Mouse (Mus musculus) G1E-ER4 (cell line): Measurements from ENCODE around the gene Mepce. TPM values are rescaled to one million over a fixed set of nuclear protein-coding genes. Genes with fewer than 3 reads are reported as not detected.

Experiments
- GATA1 ChIP-seq: IDR thresholded peaks from one replicate; pipeline ENCODE4 v1.8.0; 2012; ENCODE audit warnings: low read length, inconsistent platforms
- polyA plus RNA-seq: library from polyadenylated mRNA; stranded (reverse); fragments of >175 nt; gene quantifications from 2 replicates; pipeline ENCODE4 v1.2.3, GENCODE M21; 2012

Mepce gene
- polyA plus RNA-seq, 1 experiment = 190 TPM

GRCm38 (mm10) chr5:137806158-137806557 is 18.7 kb upstream of the Mepce start:
- no peak for TF ChIP-seq GATA1

- TF ChIP-seq GATA1 = no peak
These were observed 13.5 kb upstream of the Mepce start for GRCm38 (mm10) chr5:137800917-137801316.

- TF ChIP-seq GATA1 = no peak
These were observed 9.2 kb upstream of the Mepce start for GRCm38 (mm10) chr5:137796606-137797005.

DNA sequence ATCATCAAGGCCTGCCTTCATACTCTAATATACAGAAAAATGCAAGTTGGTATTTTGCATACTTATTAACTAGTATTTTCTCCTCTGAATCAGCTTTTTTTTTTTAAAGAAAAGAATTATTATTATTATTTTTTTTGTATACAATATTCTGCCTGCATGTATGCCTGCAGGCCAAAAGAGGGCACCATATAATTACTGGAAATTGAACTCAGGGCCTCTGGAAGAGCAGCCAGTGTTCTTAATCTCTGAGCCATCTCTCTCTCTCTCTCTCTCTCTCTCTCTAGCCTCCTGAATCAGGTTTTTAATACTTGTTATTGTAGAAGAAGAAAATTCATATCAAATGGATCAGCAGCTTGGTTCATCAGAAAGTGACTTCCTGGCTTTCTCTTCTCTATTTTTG is 4.1 kb upstream of the Mepce start:
- TF ChIP-seq GATA1 = no peak

DNA sequence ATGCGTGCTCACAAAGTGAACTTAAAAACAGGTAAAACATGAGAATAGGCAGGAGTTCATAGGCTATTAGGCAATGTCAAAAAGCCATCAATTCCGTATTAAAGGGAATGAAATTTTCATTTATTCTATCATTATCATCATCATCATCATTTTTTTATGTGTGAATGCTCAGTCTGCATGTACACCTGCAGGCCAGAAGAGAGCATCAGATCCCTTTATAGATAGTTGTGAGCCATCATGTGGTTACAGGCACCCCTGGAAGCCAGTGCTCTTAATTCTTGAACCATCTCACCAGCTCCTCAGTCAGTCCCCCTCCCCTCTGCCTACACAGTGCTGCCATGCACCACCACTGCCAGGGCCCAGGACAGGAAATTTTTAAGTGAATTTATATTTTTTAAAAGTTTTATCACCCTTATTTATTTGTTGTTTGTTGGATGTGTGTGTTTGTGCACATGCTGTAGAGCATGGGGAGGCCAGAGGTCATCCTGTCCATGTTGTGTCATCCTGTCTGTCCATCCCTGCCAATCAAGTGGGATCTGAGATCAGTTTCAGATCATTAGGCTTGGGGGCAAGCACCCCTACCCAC is 1.6 kb upstream of the Mepce start:
- no peak for TF ChIP-seq GATA1

DNA sequence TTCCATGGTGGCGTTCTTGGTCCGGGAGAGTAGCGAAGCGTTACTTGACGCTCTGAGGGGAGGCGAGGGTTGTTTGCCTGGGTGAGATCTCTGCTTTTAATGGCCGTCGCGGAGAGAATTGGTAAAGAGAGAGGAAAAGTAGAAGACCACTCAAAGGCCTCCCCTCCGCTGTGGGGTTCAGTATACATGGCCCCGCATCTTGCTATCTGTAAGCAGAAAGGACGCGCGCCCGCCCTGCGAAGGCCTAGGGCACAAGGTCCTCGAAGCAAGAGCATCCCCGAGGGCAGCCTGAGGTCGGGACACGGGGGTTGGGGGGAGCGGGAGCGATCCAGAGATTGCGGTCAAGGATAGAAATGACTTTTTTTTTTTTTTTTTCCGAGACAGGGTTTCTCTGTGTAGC is 716 bp upstream of the Mepce start:
- no peak for TF ChIP-seq GATA1

GRCm38 (mm10) chr5:137786109-137786942 is 1.1 kb downstream of the Mepce start:
- TF ChIP-seq GATA1 = no peak

- no peak for TF ChIP-seq GATA1
These were observed 2.1 kb downstream of the Mepce start for GRCm38 (mm10) chr5:137785164-137786031.

- no peak for TF ChIP-seq GATA1
These were observed 2.9 kb downstream of the Mepce start for GRCm38 (mm10) chr5:137784546-137784945.

DNA sequence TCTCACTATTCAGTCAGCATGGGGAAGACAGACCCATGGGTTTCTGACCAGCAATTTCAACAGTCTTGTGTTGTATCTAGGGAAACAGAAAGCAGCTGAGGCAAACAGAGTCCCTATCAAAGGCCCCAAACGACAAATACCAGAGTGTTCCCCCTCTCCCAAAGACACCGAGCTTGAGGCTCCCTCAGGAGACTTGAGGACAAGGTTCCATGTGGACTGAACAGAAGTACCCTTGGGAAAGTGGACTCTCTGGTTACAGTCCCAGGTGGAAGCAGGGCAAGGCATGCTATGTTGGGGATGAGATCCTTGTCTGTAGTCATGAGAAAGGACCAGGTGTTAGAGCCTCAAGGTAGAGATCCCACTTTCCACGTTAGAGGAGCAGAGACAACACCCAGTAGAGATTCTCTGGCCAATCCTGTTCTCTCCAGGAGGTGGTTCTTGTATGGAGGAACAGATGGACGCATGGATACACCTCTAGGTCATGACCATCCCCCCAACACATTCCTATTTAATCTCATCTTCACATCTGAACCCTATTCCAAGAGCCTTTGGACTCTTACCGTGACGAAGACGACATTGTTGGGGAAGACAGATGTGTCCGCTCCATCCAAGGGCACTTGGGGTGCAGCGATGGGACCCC is 3.4 kb downstream of the Mepce start:
- no peak for TF ChIP-seq GATA1

GRCm38 (mm10) chr5:137782776-137783522 is 4.5 kb downstream of the Mepce start:
- TF ChIP-seq GATA1 = no peak

- TF ChIP-seq GATA1 = no peak
These were observed 5.8 kb downstream of the Mepce start for GRCm38 (mm10) chr5:137781661-137782060.

DNA sequence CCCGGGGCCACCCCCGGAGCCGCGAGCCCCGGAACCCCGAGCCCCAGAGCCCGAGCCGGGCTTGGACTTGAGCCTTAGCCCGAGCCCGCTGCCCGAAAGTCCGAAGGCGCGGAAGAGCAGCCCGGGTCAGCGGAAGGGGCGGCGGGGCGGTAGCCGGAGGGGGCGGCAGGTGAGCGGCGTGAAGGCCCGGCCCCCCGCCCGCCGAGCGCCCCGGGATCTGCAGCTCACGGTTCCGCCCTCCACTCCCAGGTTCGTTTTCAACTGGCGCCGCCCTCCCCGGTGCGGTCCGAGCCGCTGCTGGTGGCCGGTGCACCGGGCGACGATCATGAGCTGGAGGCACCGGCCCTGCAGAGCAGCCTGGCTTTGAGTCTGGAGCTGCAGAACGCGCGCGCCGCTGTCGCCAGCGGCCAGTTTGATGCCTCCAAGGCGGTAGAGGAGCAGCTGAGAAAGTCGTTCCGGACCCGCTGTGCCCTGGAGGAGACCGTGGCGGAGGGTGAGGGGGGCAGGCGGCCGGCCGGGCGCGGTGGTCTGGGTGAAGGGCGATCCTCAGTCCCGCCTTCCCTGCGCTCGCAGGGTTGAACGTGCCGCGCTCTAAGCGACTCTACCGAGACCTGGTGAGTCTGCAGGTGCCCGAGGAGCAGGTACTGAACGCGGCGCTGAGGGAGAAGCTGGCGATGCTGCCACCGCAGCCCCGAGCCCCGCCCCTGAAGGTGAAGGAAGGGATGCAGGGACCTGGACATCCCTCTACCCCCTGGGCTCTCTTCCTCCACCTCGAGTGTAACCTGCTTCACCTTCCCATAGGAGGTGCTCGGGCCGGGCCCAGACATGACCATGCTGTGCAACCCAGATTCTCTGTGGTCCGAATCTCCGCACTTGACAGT is 8.2 kb downstream of the Mepce start:
- TF ChIP-seq GATA1 = no peak

- no peak for TF ChIP-seq GATA1
These were observed 8.8 kb downstream of the Mepce start, which contains the start of gene Ppp1r35 for GRCm38 (mm10) chr5:137778635-137779034. TSS of gene Ppp1r35 (plus strand) at chr5:137778849.
